Mouse (Mus musculus) embryo, embryonic 11.5 days (tissue): ENCODE measurements around the gene Sppl3.
A peak's percentile ranks its signal among the peaks of the same experiment; 100 is the strongest.
"Not testable (repeated sequence)": the region's sequence is repeated elsewhere in the genome, so short reads cannot be mapped to it uniquely, and the experiment has no call there.

Source experiments
- DNase-seq: peaks from one replicate; pipeline ENCODE4 v3.0.0-alpha.2; 2012; ENCODE audit warnings: low read depth, low spot score

The Sppl3 gene

DNA sequence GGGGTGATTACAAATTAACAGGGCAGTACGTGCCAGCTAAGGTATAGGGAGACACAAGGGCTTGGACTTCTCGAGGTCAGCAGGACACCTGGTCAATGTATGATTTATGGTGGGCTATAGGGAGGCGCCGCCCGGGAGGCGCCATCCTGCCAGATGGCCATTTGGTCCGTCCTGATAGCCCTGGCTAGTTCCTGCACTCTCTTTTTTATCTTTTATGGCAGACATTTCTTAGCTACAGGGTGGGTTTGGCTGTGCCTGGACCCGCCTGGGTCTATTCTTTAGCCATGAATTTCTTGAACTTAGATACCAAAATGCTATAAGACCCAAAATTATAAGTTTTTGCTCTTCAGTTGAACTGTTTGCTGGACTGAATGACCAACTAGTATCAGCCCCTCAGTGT, 62.4 kb downstream of the Sppl3 start:
- DNase-seq: not testable (repeated sequence)

- DNase-seq: no peak
These were observed 63.8 kb downstream of the Sppl3 start for GRCm38 (mm10) chr5:115074749-115075148.

DNA sequence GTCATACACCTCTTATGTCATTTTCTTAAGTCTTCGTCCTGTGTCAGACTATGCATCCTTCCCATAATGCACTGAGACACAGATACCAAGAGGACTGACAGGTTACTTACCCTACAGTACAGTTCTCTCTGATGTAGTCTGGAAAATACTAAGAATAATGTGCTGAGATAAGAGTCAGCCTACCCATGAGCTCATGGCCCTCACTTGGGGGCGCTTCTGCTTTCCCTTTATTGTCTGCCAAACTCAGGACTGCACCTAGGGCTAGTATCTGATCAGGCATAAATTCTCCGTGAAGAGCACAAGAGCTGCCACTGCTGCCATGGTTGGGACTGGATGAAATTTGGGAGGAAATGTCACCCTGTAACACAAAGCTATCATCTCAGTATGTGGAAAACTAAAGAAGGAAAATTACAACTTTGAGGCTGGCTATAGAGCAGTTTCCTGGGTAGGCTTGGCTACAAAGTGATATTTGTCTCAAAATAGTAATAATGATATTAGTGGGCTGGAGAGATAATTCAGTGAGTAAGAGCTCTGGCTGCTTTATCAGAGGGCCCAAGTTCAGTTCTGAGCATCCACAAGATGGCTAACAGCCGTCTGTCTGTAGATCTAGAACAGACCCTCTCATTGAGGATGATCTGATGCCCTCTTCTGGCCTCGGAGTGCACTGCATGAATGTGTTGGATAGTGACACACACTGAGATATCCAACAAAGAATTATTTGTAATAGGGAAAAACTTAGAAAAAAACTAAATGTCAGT, 65.4 kb downstream of the Sppl3 start:
- peak; percentile 40 for DNase-seq

DNA sequence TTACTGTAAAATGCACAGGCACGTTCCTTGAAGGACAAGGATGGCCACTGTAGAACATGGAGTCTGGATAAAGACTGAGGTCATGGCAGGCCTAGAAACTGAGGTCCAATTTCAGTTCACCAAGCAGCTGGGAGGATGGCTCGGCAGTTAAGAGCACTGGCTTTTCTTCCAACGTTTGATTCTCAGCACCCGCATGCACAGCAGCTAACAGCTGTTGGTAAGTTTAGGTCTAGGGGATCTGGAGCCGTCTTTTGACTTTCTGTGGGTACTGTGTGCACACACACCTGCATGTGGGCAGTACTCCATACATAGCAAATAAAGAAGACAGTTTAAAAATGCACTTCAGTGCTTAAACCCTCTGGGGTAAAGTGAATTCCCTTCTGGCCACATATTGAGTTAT, 70.7 kb downstream of the Sppl3 start:
- no peak for DNase-seq

- DNase-seq: no peak
These were observed 72.6 kb downstream of the Sppl3 start for GRCm38 (mm10) chr5:115083492-115083891.

DNA sequence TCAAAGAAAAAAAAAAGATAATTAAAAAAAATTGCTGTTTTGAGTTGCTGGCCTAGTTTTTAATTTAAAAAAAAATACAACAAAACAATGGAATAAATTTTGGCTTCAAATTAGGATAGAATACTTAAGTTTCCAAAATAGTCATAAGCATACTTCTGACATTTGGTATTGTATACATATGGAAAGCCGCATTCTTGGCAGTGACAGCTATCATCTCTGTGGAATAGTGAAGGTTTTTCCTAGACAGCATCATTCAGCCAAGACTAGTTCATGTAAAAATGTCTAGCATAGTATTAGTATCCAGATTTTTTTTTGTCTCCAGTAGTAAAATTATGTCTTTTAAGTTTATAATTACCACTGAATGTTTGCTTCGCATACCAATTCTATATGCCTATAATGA, 74.7 kb downstream of the Sppl3 start:
- no peak for DNase-seq

DNA sequence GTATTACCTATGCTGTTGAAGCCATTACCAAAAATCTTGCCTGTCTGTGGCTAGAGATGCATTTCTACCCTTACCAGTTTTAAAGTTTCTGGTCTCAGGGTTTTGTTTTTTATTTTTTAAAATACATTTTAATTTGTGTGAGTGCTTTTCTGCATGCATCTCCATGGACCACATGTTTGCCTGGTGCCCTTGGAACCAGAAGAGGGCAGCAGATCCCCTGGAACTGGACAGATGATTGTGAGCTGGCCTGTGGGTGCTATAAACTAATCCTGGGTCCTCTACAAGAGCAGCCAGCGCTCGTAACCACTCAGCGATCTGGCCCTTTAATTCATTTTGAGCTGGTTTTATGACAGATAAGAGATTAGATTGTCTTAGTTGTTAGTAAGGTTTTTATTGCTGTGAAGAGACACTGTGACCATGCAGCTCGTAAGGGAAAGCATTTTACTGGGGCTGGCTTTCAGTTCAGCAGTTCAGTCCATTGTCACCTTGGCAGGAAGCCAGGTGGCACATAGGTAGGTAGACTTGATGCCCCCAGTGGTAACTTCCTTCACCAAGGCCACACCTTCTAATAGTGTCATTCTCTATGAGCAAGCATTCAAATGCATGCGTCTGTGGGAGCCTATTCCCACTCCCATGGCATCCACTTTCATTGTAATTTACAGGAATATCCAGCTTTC, 78.8 kb downstream of the Sppl3 start:
- no peak for DNase-seq

- no peak for DNase-seq
These were observed 80.1 kb downstream of the Sppl3 start for GRCm38 (mm10) chr5:115091015-115091414.

DNA sequence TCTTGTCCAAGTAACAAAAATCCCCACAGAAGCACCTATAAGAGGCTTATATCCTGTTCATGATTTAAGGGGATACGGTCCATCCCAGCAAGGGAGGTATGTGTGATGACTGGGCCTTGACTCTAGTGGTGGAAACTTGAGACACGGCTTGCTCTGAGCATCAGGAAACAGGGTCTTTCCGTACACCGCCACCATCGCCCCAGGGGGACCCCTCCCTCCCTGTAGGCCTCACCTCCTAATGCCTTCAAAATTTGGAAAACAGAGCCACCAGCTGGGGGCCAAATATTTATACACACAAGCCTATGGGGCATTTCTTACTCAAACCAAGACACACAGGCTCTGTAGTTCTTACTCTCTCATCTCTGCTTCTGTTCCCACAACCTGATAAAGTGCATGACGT, 80.8 kb downstream of the Sppl3 start:
- no peak for DNase-seq

DNA sequence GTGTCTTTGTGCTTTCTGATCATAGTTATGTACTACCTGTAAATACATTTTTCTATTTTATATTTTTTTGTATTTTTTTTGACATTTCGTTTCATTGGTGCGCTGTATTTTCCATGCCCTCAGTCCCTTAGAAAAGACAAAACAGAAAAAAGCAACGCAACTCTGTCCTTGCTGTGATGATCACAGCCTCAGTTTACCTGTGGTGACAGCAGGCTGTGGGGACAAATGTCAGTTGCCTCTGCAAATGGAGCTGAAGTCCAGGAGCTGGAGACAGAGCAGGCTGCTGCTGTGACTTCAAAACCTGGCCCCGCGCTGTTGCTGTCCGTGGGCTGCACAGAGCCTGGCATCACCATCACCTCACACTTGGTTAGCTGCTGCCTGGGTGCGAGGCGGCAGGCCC, 87.3 kb downstream of the Sppl3 start, which contains the start of gene Gm10401:
Gene Gm10401, minus strand, starts transcription at position 101 of the 400 bp plus-strand sequence.
- DNase-seq: no peak

- DNase-seq: no peak
These were observed 88.6 kb downstream of the Sppl3 start for GRCm38 (mm10) chr5:115099530-115099929.

- no peak for DNase-seq
These were observed 89.1 kb downstream of the Sppl3 start for GRCm38 (mm10) chr5:115099991-115100390.

DNA sequence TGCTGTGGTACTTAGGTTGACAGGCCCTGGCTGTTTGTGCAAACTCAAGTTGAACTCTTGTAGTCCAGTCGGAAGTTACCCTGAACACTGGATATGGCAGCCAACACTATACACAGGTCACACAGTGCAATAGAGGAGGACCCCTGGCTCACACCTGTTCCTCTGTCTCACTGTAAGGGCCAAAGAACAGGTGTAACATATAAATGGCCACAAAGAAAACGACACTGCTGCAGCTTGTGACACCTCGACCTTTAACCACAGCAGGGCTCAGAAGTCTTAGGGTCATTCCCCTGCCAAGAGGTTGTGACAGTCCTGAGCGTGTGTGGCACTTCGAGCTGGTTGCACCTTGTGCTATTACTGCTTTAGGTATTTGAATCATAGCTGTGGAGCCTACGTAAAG, 89.5 kb downstream of the Sppl3 start:
- DNase-seq: no peak

DNA sequence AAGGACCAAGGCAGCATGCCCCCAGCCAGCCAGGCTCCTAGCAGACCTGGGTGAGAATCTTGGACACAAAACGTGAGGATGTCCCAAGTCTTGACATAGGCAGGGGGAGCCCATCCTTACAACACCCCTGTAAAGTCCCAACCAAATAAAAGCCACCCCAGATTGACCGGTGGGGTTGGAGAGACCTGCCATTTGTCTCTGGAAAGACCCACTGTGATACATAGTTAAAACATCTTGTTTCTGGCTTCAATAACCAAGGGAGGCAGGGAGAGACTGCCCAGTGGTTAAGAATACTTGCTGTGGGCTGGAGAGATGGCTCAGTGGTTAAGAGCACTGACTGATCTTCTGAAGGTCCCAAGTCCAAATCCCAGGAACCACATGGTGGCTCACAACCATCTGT, 91.3 kb downstream of the Sppl3 start:
- DNase-seq: no peak

- not testable (repeated sequence) for DNase-seq
These were observed 92.3 kb downstream of the Sppl3 start for GRCm38 (mm10) chr5:115103253-115103652.

DNA sequence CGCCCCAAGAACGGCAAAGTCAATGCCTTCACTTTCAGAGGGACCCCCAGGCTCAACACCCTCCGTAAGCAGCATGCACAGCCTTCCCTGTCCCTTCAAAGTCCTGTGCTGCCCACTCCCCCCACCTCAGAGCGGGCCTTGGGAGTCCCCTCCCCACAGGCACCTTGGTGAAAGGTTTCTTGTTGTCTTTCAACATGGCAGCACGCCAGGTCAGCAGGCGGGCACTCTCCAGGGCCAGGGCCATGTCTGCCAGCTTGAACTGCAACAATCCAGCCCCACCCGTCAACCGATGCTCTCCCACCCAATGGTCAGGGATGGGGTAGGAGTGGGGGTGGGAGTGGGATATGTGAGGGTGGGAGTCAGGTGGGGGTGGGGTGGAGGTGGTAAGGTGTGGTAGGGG, 100.2 kb downstream of the Sppl3 start:
- DNase-seq: no peak

DNA sequence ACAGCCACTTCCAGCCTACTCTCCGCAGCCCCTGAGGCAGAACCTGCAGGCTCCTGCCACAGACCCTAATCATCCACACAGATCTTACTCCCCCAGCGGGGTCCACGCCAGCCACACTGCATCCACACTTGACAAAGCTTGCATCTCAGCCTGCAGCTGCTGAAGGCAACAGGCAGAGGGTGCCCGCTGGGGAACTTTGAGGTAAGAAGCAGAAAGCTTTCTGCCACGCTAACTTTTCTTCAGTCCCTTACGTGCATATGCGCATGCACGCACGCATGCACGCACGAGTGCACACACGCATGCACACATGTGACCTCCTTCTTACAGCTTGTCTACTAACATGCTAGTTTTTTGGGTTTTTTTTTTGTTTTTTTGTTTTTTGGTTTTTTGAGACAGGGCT, 102.3 kb downstream of the Sppl3 start:
- DNase-seq: no peak

DNA sequence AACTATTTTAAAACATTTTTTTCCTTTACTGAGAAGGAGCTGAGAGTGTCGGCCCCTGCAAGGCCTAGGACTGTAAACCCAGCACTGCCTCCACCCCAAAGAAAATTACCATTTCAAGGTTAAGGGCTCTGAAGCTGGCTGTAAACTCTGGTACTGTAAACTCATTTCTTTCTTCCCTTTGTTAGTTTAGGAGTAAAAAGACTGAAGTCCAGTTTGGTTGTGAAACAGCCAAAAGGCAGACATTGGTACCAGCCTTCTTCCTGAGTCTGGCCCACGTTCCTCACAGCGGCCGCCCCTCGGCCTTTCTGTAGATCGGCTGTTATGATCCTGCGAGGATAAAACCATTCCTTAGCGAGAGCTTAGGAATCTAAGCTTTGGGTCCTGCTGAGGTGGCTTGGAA, 103.6 kb downstream of the Sppl3 start:
- DNase-seq: no peak

- DNase-seq: no peak
These were observed 105.5 kb downstream of the Sppl3 start for GRCm38 (mm10) chr5:115116426-115116825.

DNA sequence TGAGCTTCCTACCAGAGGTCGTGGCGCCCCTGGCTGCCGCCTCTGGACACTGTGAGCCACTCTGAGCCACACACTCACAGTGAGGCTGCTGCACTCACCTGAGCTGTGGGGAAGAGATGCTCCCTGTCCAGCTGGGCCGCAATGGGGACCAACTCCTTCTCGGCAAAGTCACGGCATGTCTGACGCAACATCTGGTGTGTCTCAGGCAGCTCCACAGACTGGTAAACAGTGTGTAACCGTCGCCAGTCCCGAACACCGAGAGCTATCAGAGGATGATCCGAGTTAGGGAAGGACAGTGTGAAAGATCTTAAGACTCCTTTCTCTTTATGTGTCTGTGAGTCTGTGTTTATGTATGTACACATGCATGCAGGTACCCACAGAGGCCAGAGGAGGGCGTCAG, 106.5 kb downstream of the Sppl3 start:
- DNase-seq: no peak

DNA sequence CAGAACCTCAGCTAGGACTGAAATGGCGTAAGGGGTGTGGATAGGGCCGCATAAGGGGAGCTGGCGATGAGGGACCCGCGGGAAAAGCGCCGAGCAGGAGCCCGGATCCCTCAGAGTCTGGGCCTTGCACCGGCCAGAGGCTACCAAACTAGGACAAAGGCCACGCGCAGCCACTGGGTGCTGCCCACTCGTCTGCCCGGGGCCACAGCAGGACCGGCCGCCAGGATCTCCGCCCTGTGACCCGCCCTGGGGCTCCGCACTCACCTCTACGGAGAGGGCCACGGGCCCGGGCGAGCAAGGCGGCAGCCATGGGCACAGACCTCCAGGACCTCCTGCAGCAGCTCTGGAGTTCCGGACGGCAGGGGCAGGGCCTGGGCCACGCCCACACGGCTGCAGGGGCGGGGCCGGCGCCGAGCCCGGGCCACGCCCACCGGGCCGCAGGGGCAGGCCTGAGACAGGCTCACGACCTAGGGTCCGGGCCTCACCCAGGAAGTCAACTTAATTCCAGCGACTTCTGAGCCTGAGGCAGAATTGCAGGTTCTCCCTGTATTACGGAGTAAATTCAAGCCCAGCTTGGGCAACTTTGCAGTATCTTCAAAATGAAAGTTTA, 108.1 kb downstream of the Sppl3 start, which contains the start of gene Acads:
Gene Acads, minus strand, starts transcription at position 386 of the 610 bp plus-strand sequence.
- DNase-seq: peak; percentile 59

- no peak for DNase-seq
These were observed 110.0 kb downstream of the Sppl3 start for GRCm38 (mm10) chr5:115120978-115121377.

GRCm38 (mm10) chr5:115124690-115125089, 113.8 kb downstream of the Sppl3 start:
- DNase-seq: no peak
